Mouse (Mus musculus) B cell, adult 67 days (primary cell): ENCODE measurements around the gene Tmc1. TPM values are rescaled to one million over a fixed set of nuclear protein-coding genes. Genes with fewer than 3 reads are reported as not detected.

Experiments used
- total RNA-seq, 2 experiments: library from RNA; stranded (reverse); gene quantifications; 4 replicates each; pipeline ENCODE4 v1.2.4; 2023

Tmc1 gene
- not detected for total RNA-seq

GRCm38 (mm10) chr19:20953874-20954273, at the start of gene Tmc1:
Tmc1 (minus strand) TSS chr19:20954202.

Other genes with a start within 250 kb of the Tmc1 start
- not detected for gene Aldh1a7, start 226.6 kb downstream of the Tmc1 start, total RNA-seq